Mouse (Mus musculus) right cerebral cortex, adult 2 months (tissue): ENCODE measurements at regions not wholly inside any gene's neighbourhood (a gene's known extent, or its start where the extent isn't known, plus 50 kb on each side); places are given as distances from the start of the nearest gene placed in this dataset.

ENCODE experiments used
- DNase-seq, 2 experiments: peaks; one replicate each; pipeline ENCODE4 v3.0.0; 2021 to 2022; ENCODE audit warnings: low spot score in 2 of 2

GRCm38 (mm10) chr17:54483901-54484300 is 185.1 kb upstream of the Slc5a7 start:
- DNase-seq, result no peak

- no peak for DNase-seq
Measured at GRCm38 (mm10) chr17:54439910-54440309, 141.1 kb upstream of the Slc5a7 start.

GRCm38 (mm10) chr17:54438435-54438834 is 139.6 kb upstream of the Slc5a7 start:
- peak; percentile 54 to 61 for DNase-seq

DNA sequence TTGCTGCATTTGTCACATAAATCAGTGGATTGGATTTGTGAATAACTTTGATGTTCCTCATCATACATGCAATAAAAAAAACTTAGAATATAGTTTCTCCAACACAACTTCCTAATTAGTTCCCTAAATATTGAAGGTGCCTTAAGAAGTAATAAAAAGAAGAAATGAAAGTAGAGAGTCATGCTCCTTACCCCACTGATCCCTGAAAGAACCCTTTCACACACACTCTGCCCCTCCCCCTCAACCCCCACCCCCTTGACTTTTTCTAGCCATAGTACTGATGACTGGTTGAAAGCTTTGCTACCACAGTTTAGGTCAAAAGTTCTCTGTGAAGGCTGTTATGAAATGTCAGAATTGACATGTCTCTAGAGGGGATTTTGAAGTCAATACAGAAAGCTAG is 131.1 kb upstream of the Slc5a7 start:
- DNase-seq, result no peak

GRCm38 (mm10) chr17:54414260-54414659 is 115.4 kb upstream of the Slc5a7 start:
- no peak for DNase-seq

DNA sequence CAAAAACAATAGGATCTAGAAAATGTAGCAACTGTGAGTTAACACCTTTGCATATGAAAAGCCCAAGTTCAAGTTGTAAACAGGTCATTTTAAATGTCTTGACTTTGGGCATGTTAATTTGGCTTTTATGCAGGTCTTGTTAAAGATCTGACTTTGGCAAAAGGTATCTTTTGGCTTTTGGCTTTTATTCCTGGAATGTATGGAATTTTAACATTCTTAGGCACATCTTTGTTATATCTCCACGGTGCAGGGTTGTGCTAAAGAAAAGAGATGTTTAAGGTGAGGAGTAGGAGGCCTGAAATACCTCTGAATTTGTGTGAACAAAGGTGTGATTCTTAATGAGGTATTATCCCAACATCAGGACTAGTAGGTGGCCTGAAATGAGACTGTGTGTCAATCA is 97.6 kb upstream of the Slc5a7 start:
- no peak for DNase-seq

- DNase-seq, result no peak
Measured at GRCm38 (mm10) chr17:54377500-54377899, 78.7 kb upstream of the Slc5a7 start.

DNA sequence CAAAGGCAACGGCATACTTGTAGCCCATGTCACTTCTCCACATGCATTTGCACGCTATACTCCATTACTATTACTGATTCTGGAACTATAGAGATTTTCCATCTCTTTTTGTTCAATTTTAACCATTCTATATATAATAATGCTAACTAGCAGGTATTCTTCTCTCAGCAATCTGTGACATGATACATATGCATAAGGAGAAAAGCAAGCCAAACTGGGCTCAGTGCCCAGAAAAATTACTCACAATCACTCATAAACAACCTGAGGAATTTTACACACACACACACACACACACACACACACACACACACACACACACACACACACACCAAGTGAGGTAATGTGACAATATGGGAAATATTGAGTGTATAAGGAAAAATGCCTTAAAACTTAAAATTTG is 69.8 kb upstream of the Slc5a7 start:
- peak; percentile 57 to 62 for DNase-seq

DNA sequence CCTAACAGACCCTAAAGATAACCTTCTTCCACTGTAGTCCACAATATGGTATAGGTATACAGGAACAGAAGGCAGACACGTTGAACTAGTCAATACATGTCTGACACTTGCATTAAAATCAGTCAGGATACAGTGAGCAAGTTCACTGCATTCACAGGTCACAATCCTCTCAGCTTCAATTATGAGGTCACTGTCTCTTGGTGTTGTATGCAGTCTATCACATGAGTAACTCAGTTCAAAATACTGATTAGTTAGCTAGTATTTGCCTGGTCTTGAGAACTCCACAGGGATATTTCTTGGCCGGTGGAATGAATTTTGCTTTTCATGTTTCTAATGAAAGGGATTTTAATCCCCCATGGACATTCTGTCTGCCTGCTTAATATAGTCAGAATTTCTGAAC is 69.1 kb upstream of the Slc5a7 start:
- DNase-seq, result no peak

GRCm38 (mm10) chr17:54362991-54363390 is 64.2 kb upstream of the Slc5a7 start:
- no peak for DNase-seq

GRCm38 (mm10) chr17:54353063-54353462 is 54.2 kb upstream of the Slc5a7 start:
- no peak for DNase-seq

GRCm38 (mm10) chr17:54350881-54351280 is 52.0 kb upstream of the Slc5a7 start:
- DNase-seq, result no peak
